Mouse (Mus musculus) leukemia stem cell, adult 10-12 weeks (primary cell): Measurements from ENCODE around the gene Pdia6. TPM values are rescaled to one million over a fixed set of nuclear protein-coding genes. Genes with fewer than 3 reads are reported as not detected.

Experiments
- polyA plus RNA-seq: library from polyadenylated mRNA; stranded (reverse); fragments of >175 nt; gene quantifications from 2 replicates; pipeline ENCODE4 v1.2.3, GENCODE M21; 2012; ENCODE audit warnings: low replicate concordance

Pdia6 gene
- polyA plus RNA-seq: 5.7 and 26.5 TPM in 2 replicates

GRCm38 (mm10) chr12:17265971-17266672, at the start of gene Pdia6:
Gene Pdia6 (plus strand): TSS chr12:17266545.

GRCm38 (mm10) chr12:17329259-17329658, 62.9 kb downstream of the Pdia6 start, which contains the start of gene Atp6v1c2:
Gene Atp6v1c2 (minus strand): TSS chr12:17329359.

Other genes with a start within 250 kb of the Pdia6 start
- 0.06 TPM in 1 of 2 replicates, not detected in the other for gene Kcnf1, start 89.7 kb upstream of the Pdia6 start, polyA plus RNA-seq
- gene Atp6v1c2, start 62.8 kb downstream of the Pdia6 start, polyA plus RNA-seq: not detected in 2 replicates
- 1.5 and 20.4 TPM in 2 replicates for gene Nol10, start 81.9 kb downstream of the Pdia6 start, polyA plus RNA-seq